Mouse (Mus musculus) cerebellum, adult 18-20 months (tissue): ENCODE data around the gene Zdhhc24.
A peak's percentile ranks its signal among the peaks of the same experiment; 100 is the strongest.

ENCODE experiments used
- DNase-seq, 2 experiments: peaks; one replicate each; pipeline ENCODE4 v3.0.0; 2021

Zdhhc24 gene

DNA sequence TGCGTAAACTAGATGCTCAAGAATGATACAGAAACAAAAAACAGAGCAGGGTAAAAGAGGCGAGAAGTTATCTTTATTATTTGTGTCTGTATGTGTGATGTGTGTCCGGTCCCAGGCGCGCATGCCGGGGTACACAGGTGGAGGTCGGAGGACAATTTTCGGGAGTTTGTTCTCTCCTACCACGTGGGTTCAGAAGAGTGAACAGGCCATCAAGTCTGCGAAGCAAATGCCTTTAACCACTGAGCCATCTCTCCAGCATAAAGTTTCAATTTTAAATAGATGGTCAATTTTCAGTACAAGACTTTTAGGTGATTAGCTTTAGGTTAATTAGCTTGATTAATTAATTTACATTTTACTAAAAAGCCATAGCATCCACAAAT is 846 bp downstream of the Zdhhc24 start:
- no peak for DNase-seq

DNA sequence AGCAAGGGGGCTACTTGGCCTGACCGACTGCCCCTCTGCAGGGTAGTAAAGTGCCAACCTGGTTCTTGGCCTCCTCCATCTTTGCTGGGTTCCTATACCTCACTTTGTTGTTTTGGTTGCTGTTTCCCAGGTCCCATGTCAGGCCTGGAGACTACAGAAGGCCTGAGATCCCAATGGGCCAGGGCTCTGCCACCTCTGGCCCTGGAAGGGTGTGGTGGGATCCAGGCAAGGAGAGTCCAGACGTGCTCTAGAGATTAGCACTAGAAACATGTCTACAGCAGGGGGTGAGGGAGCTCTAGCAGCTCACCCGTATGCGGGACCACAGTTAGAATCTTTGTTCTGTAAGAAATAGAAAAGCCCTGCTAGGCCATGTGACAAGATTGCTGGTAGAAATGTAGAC is 5.5 kb downstream of the Zdhhc24 start:
- DNase-seq = no peak

DNA sequence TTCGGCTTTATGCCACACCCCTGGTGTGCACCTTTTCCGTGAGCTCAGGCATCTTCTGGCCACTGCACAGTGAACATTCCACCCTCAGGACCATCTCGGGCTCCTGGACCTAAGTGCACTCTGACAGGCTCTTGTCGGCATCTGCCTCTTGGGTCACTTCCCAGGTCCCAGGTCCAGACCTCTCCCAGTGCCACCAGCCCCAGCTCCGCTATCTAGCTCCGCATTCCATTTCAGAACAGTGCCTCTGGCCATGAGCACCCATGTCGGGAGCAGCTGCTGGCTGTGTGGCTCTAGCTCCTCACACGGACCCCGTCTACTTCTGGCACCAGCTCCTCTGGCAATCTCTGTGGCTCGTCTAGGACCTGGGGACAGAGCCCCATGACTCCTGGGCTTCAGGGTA is 11.3 kb downstream of the Zdhhc24 start:
- DNase-seq = no peak

DNA sequence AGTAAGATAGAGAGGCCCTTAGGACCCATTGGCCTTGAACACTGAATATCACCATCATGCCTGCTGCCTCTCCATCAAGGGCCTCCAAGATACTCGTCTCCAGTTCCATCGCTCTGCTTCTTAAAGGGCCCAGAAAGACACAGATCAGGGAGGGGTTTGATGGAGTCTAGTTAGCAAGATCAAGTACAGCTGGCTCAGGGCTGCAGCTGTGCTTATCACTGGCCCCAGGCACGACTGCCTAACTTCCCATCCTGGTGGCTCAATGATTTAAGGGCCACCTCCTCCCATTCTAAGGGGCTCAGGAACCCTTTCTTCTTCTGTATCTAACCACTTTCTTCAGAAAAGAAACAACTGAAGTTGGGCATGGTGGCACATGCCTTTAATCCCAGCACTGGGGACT is 13.3 kb downstream of the Zdhhc24 start:
- no peak for DNase-seq

DNA sequence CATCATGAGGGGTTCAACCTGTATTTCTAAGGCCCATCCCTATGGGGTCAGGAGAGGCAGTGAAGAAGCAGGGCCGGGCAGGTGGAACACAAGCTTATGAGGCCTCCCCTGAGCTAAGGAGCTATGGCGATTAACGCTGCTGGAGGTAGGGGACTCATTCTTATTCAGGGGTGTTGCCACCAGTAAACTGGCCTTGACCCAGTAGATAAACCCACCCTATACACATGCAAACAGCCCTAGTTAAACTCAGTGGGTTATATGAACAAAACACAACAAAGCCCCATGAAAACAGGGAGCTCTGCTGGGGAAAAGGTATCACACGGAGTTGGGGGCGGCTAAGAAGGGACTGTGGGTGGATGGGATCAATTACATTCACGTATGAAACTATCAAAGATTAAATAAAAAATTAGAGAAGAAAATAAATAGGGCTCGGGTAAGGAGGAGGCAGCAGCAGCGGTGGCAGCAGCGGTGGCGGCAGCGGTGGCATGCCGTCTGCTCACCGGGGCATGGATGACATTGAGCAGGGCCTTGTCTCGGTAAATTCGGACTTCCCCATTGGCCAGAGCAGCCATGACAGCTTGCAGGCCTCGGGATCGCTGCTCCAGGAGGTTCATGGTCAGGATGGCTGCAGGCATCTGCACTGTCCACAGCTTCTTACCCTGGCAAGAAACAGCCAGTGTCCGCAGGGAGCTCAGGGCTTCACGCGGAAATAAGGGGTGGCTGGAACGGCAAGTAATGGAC is 18.5 kb downstream of the Zdhhc24 start:
- DNase-seq = no peak

DNA sequence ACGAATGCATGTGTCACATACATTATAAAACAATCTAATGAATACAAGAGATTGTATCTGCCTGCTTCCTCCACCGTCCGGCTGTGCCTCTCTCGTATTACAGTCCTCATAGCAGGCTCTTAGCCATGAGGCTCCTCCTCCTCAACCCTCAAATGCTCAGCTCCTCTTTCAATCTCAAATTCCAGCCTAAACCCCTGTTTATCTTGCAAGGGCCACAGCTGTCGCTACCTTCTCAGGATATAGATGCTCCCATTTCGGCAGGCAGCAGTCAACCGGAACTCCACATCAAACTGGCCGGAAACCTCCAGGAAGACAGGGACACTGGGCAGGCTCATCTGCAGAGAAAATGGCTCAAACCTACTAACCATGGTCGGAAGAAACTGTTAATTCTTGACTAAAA is 20.5 kb downstream of the Zdhhc24 start:
- no peak for DNase-seq

DNA sequence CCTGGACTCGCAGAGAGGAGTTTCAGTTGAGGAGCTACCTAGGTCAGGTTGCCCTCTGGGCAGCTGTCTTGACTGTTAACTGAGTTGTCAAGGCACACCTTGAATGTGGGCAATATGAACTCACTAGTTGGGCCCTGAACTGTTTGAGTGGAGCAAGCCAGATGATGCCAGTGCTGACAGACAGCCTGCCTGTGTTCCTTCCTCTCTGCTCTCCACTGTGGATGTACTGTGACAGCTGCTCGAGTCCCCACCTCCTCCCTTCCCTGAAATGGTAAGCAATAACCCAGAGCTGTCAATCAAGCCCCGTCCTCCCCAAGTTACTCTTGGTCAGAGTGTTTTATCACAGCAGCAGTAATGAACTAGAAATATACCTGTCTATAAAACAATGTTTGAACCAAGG is 21.4 kb downstream of the Zdhhc24 start:
- DNase-seq = no peak

DNA sequence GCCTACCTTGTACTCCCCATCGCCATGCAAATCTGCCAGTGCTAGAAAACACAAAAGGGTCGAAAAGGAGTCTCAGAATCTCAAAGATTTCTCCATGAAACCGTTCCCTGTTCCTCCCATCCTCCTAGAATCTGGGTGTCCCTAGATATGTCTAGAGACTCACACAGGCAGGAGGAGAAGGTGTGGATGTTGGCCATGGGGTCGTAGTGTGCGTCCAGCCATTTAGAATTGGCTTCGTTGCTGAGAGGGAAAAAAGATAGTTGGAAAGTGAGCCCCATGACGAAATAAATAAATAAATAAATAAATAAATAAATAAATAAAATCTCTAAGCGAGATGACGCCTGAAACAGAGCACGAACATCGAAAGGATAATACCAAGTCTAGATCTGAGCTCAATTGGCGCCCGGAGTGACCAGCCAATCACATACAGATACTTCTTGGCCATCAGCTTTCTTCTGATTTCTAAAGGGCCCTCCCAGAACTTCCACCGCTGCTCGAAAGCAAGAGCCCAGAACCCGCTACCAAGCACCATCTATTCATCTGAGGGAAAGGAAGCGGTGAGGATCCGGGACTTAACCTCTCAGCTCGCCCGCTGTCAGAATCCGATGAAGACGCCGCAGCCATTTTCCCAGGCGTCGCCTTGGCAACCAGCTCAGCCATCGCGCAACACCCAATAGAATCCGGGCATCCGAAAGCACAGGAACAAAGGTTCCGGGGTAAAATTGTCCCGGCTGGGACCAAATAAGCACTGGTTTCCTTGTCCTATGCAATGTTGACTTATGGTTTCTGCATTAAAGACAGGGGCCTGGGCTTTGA is 27.7 kb downstream of the Zdhhc24 start, which contains the start of gene Bbs1:
Gene Bbs1 (minus strand): TSS at position 650 of the 816 bp plus-strand sequence.
- peak; percentile 77 to 83 for DNase-seq

DNA sequence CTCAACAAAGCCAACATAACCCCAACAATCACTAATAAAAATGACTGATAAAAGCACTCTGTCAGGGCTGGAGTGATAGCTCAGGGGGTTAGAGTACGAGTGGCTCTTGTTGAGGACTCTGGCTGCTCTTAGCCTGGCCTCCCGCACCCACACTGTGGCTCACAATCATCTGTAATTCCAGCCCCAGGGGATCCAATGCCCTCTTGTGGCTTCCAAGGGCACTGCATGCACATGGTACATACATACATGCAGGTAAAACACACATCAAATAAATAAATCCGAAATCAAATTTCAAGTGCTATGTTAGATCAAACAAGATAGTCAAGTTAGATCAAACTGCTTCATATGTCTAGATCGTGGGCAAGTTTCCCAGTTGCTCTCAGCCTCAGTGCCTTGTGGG is 29.6 kb downstream of the Zdhhc24 start:
- DNase-seq = no peak

DNA sequence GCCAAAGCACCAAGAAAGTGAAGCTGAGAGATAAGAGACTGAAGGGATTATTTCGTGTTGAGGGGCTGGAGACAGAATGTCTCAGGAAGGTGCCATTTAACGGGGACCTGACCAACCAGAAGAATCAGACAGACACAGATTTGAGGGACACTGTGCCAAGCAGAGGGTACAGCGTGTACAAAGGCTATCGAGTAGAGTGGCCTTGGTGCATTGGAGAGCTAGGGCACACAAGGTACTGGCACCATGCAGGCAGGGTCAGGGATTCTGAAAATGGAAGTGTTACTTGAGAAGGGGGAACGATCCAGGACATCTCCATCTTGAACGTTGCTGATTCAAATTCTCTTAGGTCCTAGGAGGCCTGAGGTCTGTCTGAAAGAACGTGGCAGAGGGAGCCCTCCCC is 30.9 kb downstream of the Zdhhc24 start:
- no peak for DNase-seq

DNA sequence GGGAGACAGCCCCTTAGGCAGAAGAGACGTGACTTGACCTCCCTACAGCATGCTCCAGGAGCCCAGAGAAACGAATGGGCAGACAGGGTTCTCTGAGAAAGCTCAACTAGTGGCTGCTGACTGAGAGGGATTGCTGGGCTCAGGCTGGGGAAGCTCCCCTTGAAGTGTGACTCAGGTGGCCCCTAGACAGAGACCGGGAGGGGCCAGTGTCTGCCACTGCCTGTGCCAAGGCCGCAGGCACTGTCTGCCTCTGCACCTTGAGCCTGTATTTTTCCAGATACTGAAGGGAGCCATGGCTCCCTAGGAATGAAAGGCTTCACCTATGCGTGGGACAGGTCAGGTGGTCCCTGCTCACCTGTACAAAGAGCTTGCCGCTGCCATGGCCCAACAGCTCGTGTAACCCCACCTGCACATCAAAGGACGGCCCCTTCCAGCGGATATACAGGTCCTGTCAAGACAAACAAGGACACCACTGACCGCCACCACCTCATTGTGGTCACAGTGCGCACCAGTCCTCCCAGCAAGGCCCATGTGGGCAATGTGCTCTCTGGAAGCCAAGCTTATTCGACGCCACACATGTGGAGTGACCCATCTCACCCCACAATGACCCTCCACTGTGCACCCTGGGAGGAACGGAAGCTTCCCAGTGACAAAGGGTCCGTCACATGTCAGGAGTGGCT is 37.6 kb downstream of the Zdhhc24 start:
- no peak for DNase-seq

DNA sequence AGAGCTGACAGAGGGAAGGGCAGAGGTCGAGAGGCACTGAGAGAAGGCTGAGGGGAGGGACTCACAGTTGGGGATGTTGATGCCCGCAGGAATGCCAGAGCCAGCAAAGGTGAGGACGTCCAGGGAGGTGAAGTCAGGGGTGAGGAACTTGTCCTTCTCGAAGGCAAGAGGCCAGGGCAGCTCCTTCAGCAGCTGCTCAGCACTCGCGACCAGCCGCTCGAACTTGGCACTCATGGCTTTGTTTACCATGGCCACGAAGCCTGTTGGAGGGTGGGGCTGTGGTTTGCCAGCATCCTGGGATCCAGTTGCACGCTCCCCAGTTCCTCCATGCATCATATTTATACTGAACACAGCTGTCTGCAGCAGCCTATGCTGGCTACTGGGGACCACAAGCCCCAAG is 38.4 kb downstream of the Zdhhc24 start:
- no peak for DNase-seq

DNA sequence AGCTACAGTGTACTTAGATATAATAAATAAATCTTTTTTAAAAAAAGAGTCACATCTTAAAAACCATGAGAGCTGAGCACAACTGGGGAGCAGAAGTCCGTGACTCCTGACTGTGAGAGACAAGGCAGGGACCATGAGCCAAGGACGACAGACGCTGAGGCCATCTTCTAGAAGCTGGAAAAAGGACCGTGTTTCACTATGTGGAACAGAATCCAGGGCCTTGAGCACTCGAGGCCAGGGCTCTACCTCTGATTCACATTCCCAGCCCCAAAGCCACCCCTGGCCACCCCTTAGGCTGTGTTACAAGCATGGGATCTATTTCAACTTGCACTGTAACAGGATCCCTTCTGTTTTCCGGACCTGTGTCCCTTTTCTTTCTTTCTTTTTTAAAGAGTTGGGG is 41.2 kb downstream of the Zdhhc24 start:
- no peak for DNase-seq

DNA sequence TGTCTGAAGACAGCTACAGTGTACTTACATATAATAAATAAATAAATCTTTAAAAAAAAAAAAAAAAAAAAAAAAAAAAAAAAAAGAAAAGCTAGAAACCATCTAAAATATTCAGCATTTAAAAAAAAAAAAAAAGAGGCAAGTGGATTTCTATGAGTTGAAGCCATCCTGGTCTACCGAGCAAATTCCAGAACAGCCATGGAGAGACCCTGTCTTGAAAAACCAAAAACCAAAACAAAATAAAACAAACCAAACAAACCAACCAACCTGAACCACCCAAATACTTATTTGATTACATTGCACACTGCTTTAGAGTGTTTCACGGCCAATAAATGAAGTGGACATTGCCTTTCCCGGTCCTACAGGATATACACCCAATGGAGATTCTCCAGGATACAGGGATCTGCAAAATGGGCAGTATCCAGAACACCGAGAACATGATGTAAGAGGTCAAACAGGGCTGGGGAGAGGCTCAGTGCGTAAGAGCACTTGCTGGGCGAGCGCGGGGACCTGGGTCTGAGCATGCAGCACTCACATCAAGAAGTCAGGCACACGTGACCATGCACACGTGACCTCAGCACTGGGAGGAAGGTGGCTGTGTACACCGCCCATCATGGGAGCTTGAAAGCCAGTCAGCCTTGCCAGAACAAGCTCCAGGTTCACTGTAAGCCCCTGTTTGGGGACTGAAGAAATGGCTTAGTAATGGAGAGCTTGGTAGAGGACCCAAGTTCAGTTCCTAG is 46.8 kb downstream of the Zdhhc24 start:
- DNase-seq = no peak

DNA sequence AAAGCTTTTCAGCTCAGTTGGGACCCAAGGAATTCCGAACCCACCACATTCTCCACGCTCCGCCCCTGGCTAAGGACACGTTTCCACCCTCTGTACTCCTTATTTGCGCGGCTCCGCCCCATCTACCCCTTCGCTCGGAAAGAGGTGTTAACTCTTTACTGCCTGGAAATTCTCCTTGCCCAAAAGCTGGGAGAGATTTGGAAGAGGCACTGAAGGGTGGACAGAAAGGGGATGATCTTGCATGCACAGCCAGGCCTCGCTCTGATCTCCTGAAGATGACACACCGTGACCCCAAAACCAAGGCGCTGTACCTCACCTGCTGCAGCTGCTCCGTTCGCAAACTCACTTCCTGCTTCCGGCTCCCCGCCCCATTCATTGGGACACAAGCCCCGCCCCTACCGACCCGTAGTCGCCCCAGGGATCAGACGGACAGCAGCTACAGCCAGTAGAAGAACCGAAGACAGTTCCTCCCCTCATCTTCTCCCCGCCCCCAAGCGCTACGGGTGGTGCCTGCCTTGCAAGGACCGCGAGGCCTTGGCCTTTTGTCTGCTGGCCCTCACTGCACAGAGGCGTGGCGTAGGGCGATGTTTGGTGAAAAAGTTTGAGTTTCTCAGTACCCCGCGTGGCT is 49.5 kb downstream of the Zdhhc24 start, which contains the start of gene Dpp3:
Gene Dpp3 (minus strand): TSS at position 384 of the 628 bp plus-strand sequence.
- DNase-seq = peak; percentile 95 to 99

DNA sequence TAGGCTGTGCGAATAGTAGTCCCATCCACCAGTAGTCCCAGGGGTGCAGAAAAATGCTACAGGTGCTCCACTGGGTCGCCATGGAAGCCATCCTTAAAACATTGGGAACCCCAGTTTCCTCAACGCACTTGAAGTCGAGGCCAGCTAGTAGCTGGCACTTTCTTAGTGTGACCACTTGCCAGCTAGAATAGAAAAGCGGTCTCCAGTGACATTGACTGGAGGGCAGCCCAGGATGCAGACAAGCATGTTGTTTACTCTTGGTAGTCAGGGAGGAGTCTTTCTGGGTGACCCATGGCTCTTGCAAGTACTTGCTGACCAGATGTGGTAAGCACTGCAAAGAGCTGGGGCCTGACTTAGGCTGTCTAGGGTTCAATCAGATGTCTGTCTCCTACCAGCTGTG is 50.3 kb downstream of the Zdhhc24 start:
- no peak for DNase-seq
